Comparison of ENCODE assay signal across 16 mouse cellular contexts in the genomic region with DNA sequence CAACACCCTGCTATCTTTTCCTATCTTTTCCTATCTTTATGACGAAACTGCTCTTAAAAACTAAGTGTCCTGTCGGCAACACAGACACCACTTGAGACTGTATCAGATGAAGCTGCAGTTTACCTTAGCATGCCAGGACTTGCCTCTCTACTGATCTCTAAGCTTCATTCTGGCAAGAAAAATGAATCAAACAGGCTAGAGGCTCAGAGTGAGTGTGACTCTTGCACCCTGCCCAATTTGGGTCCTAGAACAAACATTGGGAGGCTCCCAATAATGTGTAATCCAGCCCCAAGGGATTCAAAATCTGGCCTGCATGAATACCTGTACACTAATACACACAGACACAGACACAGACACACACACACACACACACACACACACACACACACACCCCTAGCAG.
"Had no signal": no experiment of that assay in that cellular context is flagged by ENCODE, and none has a peak within 500 bp of the region (broad histone marks: within the 10 kb centered on the region; RNA-seq: fewer than 3 reads in every experiment).

No protein-coding gene starts in this region.

- H3K27ac ChIP-seq: midbrain, embryonic 10.5 days; midbrain, embryonic 12.5 days; neural tube, embryonic 13.5 days; stomach, embryonic 15.5 days; stomach, postnatal 0 days had no signal

- H3K9me3 ChIP-seq: midbrain, embryonic 10.5 days; midbrain, embryonic 12.5 days; neural tube, embryonic 13.5 days; stomach, embryonic 15.5 days had no signal

- H3K4me3 ChIP-seq: midbrain, embryonic 10.5 days; midbrain, embryonic 12.5 days; myocyte; neural tube, embryonic 13.5 days; stomach, embryonic 15.5 days had no signal

- H3K4me2 ChIP-seq: lung, embryonic 14.5 days; midbrain, embryonic 12.5 days; neural tube, embryonic 13.5 days; stomach, embryonic 15.5 days had no signal

- H3K36me3 ChIP-seq: midbrain, embryonic 10.5 days; midbrain, embryonic 12.5 days; neural tube, embryonic 13.5 days; stomach, embryonic 15.5 days had no signal

- H3K27me3 ChIP-seq: midbrain, embryonic 12.5 days; neural tube, embryonic 13.5 days; stomach, embryonic 15.5 days had no signal

- DNase-seq: lung, adult 18-20 months; lung, embryonic 14.5 days; lung, postnatal 10 days; lung, postnatal 4 days; midbrain, embryonic 14.5 days; right cerebral cortex, postnatal 14 days; thymus, adult 2 months; thymus, postnatal 25 days; thymus, postnatal 4 days had no signal

- ATAC-seq: midbrain, embryonic 16.5 days had no signal

- H3K4me1 ChIP-seq: stomach, embryonic 15.5 days had no signal

- H3K9ac ChIP-seq: lung, embryonic 14.5 days; midbrain, embryonic 12.5 days; neural tube, embryonic 13.5 days; stomach, embryonic 15.5 days had no signal
